Mouse (Mus musculus): ENCODE measurements around the gene Stxbp4. TPM values are rescaled to one million over a fixed set of nuclear protein-coding genes. Genes with fewer than 3 reads are reported as not detected.
A peak's percentile ranks its signal among the peaks of the same experiment; 100 is the strongest.

Stxbp4 gene
- polyA plus RNA-seq, 1 experiment from 2014 or later, result 20.8 TPM

GRCm38 (mm10) chr11:90666916-90667315, 29.0 kb upstream of the Stxbp4 start:
- 85% methylated on average over 4 of the region's 4 CpGs for WGBS
- no peak overlapping the region for H3K9ac ChIP-seq (replicated peaks)
- H3K27ac ChIP-seq (replicated peaks), result no peak overlapping the region
- ATAC-seq (replicated peaks), result no peak
- H3K4me2 ChIP-seq (replicated peaks), result no peak overlapping the region
- H3K4me1 ChIP-seq, result peaks cover 22% of the 10 kb centered on the region
- H3K4me3 ChIP-seq, result no peak overlapping the region
- H3K36me3 ChIP-seq, result no peaks in the 10 kb centered on the region
- H3K27me3 ChIP-seq, result no peaks in the 10 kb centered on the region
- H3K9me3 ChIP-seq, result no peaks in the 10 kb centered on the region

- WGBS, result 80% methylated on average over 3 of the region's 3 CpGs
- Histone ChIP-seq H3K4me3 (no peak overlapping the region), H3K9me3 (no peaks in the 10 kb centered on the region), H3K9ac (replicated peaks) (no peak overlapping the region), H3K27me3 (no peaks in the 10 kb centered on the region), H3K36me3 (no peaks in the 10 kb centered on the region), H3K4me1 (peaks cover 22% of the 10 kb centered on the region), H3K4me2 (replicated peaks) (no peak overlapping the region), H3K27ac (replicated peaks) (no peak overlapping the region)
- no peak for ATAC-seq (replicated peaks)
These were observed 28.4 kb upstream of the Stxbp4 start for GRCm38 (mm10) chr11:90666144-90666757.

GRCm38 (mm10) chr11:90665161-90665560, 27.3 kb upstream of the Stxbp4 start:
- no peak overlapping the region for H3K4me2 ChIP-seq (replicated peaks)
- H3K27me3 ChIP-seq, result no peaks in the 10 kb centered on the region
- 0 out of 2 replicates have a peak overlapping the region, but pooled peaks have one; percentile 1 for H3K27ac ChIP-seq (replicated peaks)
- H3K36me3 ChIP-seq, result no peaks in the 10 kb centered on the region
- no peaks in the 10 kb centered on the region for H3K9me3 ChIP-seq
- peaks cover 22% of the 10 kb centered on the region for H3K4me1 ChIP-seq
- H3K9ac ChIP-seq (replicated peaks), result no peak overlapping the region
- 7% methylated on average over 6 of the region's 6 CpGs for WGBS
- H3K4me3 ChIP-seq, result no peak overlapping the region
- ATAC-seq (replicated peaks), result peak; percentile 83

GRCm38 (mm10) chr11:90664345-90664986, 26.6 kb upstream of the Stxbp4 start:
- peaks cover 22% of the 10 kb centered on the region for H3K4me1 ChIP-seq
- ATAC-seq (replicated peaks), result 0 out of 2 replicates have a peak, but pooled peaks have one; percentile 19
- H3K27ac ChIP-seq (replicated peaks), result peak overlapping the region; percentile 1

GRCm38 (mm10) chr11:90663618-90664297, 25.9 kb upstream of the Stxbp4 start:
- peak overlapping the region; percentile 1; the same call in 1 of the 2 replicates for H3K27ac ChIP-seq (replicated peaks)
- no peak overlapping the region for H3K4me2 ChIP-seq (replicated peaks)
- no peaks in the 10 kb centered on the region for H3K36me3 ChIP-seq
- H3K4me1 ChIP-seq, result peaks cover 22% of the 10 kb centered on the region
- H3K4me3 ChIP-seq, result no peak overlapping the region
- ATAC-seq (replicated peaks), result peak; percentile 35; the same call in 1 of the 2 replicates
- no peaks in the 10 kb centered on the region for H3K27me3 ChIP-seq
- H3K9ac ChIP-seq (replicated peaks), result no peak overlapping the region
- WGBS, result 5% methylated on average over 5 of the region's 5 CpGs
- H3K9me3 ChIP-seq, result no peaks in the 10 kb centered on the region

More at GRCm38 (mm10) chr11:90664345-90664986, 26.6 kb upstream of the Stxbp4 start:
- Histone ChIP-seq H3K36me3 (no peaks in the 10 kb centered on the region), H3K9me3 (no peaks in the 10 kb centered on the region), H3K27me3 (no peaks in the 10 kb centered on the region), H3K4me2 (replicated peaks) (no peak overlapping the region), H3K4me3 (no peak overlapping the region), H3K9ac (replicated peaks) (no peak overlapping the region)
- 25% methylated on average over 8 of the region's 8 CpGs for WGBS

GRCm38 (mm10) chr11:90663052-90663451, 25.2 kb upstream of the Stxbp4 start:
- Histone ChIP-seq H3K9ac (replicated peaks) (no peak overlapping the region), H3K4me1 (peaks cover 22% of the 10 kb centered on the region), H3K27ac (replicated peaks) (no peak overlapping the region), H3K9me3 (no peaks in the 10 kb centered on the region), H3K4me2 (replicated peaks) (no peak overlapping the region), H3K4me3 (no peak overlapping the region), H3K27me3 (no peaks in the 10 kb centered on the region), H3K36me3 (no peaks in the 10 kb centered on the region)
- WGBS, result 79% methylated on average over 3 of the region's 3 CpGs
- 0 out of 2 replicates have a peak, but pooled peaks have one; percentile 11 for ATAC-seq (replicated peaks)

GRCm38 (mm10) chr11:90660662-90661061, 22.8 kb upstream of the Stxbp4 start:
- H3K4me1 ChIP-seq, result peaks cover 22% of the 10 kb centered on the region
- WGBS, result 85% methylated on average over 4 of the region's 4 CpGs
- no peak overlapping the region for H3K4me2 ChIP-seq (replicated peaks)
- H3K9ac ChIP-seq (replicated peaks), result no peak overlapping the region
- no peak overlapping the region for H3K27ac ChIP-seq (replicated peaks)
- H3K36me3 ChIP-seq, result peaks cover 5% of the 10 kb centered on the region; the same call in 1 of the 2 replicates
- no peaks in the 10 kb centered on the region for H3K27me3 ChIP-seq
- H3K4me3 ChIP-seq, result no peak overlapping the region
- ATAC-seq (replicated peaks), result no peak
- no peaks in the 10 kb centered on the region for H3K9me3 ChIP-seq

GRCm38 (mm10) chr11:90657527-90657926, 19.6 kb upstream of the Stxbp4 start:
- Histone ChIP-seq H3K4me3 (no peak overlapping the region), H3K27ac (replicated peaks) (no peak overlapping the region), H3K27me3 (no peaks in the 10 kb centered on the region), H3K36me3 (peaks cover 9% of the 10 kb centered on the region; the same call in 1 of the 2 replicates), H3K9ac (replicated peaks) (no peak overlapping the region), H3K4me2 (replicated peaks) (no peak overlapping the region), H3K9me3 (no peaks in the 10 kb centered on the region), H3K4me1 (no peaks in the 10 kb centered on the region)
- WGBS, result 92% methylated on average over 12 of the region's 12 CpGs
- no peak for ATAC-seq (replicated peaks)

- no peak for ATAC-seq (replicated peaks)
- H3K36me3 ChIP-seq, result peaks cover 24% of the 10 kb centered on the region
- WGBS, result 93% methylated on average over 4 of the region's 4 CpGs
These were observed 14.7 kb upstream of the Stxbp4 start for GRCm38 (mm10) chr11:90652603-90653002.

GRCm38 (mm10) chr11:90650231-90650885, 12.5 kb upstream of the Stxbp4 start:
- Histone ChIP-seq H3K9me3 (no peaks in the 10 kb centered on the region), H3K9ac (replicated peaks) (no peak overlapping the region), H3K4me3 (no peak overlapping the region), H3K4me2 (replicated peaks) (no peak overlapping the region), H3K36me3 (peaks cover 35% of the 10 kb centered on the region), H3K27ac (replicated peaks) (no peak overlapping the region), H3K27me3 (no peaks in the 10 kb centered on the region), H3K4me1 (no peaks in the 10 kb centered on the region)
- no peak for ATAC-seq (replicated peaks)
- whole genome bisulfite sequencing, result 81% methylated on average over 9 of the region's 9 CpGs

More at GRCm38 (mm10) chr11:90652603-90653002, 14.7 kb upstream of the Stxbp4 start:
- Histone ChIP-seq H3K9ac (replicated peaks) (no peak overlapping the region), H3K4me2 (replicated peaks) (no peak overlapping the region), H3K4me1 (no peaks in the 10 kb centered on the region), H3K27me3 (no peaks in the 10 kb centered on the region), H3K4me3 (no peak overlapping the region), H3K9me3 (no peaks in the 10 kb centered on the region), H3K27ac (replicated peaks) (no peak overlapping the region)

- 83% methylated on average over 6 of the region's 6 CpGs for WGBS
- H3K27me3 ChIP-seq, result no peaks in the 10 kb centered on the region
- no peak overlapping the region for H3K9ac ChIP-seq (replicated peaks)
- H3K4me2 ChIP-seq (replicated peaks), result no peak overlapping the region
- H3K9me3 ChIP-seq, result no peaks in the 10 kb centered on the region
- H3K27ac ChIP-seq (replicated peaks), result no peak overlapping the region
- no peak overlapping the region for H3K4me3 ChIP-seq
- ATAC-seq (replicated peaks), result no peak
- H3K4me1 ChIP-seq, result no peaks in the 10 kb centered on the region
- H3K36me3 ChIP-seq, result peaks cover 37% of the 10 kb centered on the region
These were observed 11.9 kb upstream of the Stxbp4 start for GRCm38 (mm10) chr11:90649777-90650176.
